Mouse (Mus musculus) CH12.LX (cell line): ENCODE results near the gene Nufip1. TPM values are rescaled to one million over a fixed set of nuclear protein-coding genes. Genes with fewer than 3 reads are reported as not detected.
A peak's percentile ranks its signal among the peaks of the same experiment; 100 is the strongest.

Experiments
- DNase-seq: peaks from one replicate; pipeline ENCODE4 v3.0.0-alpha.2; 2013; ENCODE audit errors: extremely low read depth
- H3K27ac ChIP-seq: 2 replicates; pipeline ENCODE4 v1.5.1; 2012; ENCODE audit warnings: low read depth, mild to moderate bottlenecking, control low read depth, moderate library complexity; ENCODE audit not compliant: insufficient read depth
- H3K27me3 ChIP-seq: replicated peaks from 2 replicates; pipeline ENCODE3; 2012; ENCODE audit warnings: inconsistent platforms
- H3K36me3 ChIP-seq, 2 experiments: replicated peaks in 1 of 2; 2 replicates each; pipeline versions ENCODE3 to v1.6.1; 2012; ENCODE audit warnings: inconsistent platforms in 1 of 2, low read length in 1 of 2, mild to moderate bottlenecking in 1 of 2, mixed read lengths in 1 of 2, moderate library complexity in 1 of 2; ENCODE audit not compliant: control insufficient read depth in 1 of 2, insufficient read depth in 1 of 2
- H3K4me1 ChIP-seq, 2 experiments: 2 replicates each; pipeline ENCODE4 v1.6.1; 2012; ENCODE audit warnings: inconsistent platforms in 1 of 2, moderate library complexity in 1 of 2; ENCODE audit not compliant: insufficient read depth in 2 of 2, control insufficient read depth in 1 of 2
- H3K4me2 ChIP-seq: 2 replicates; pipeline ENCODE4 v1.6.1; 2012; ENCODE audit warnings: low read depth, mild to moderate bottlenecking, control low read depth; ENCODE audit not compliant: poor library complexity, insufficient read depth, severe bottlenecking
- H3K4me3 ChIP-seq, 3 experiments: fragments of 150-350 bp in 1 of 3; sonication (generic) in 1 of 3; replicated peaks in 1 of 3; 2 replicates each; pipeline versions ENCODE3 to v1.5.1; 2011 to 2012; ENCODE audit warnings: low read depth in 2 of 3, low read length in 2 of 3, mild to moderate bottlenecking in 2 of 3, moderate library complexity in 2 of 3, control low read depth in 1 of 3, improper control_type of control experiment in 1 of 3, inconsistent platforms in 1 of 3, mixed read lengths in 1 of 3; ENCODE audit not compliant: poor library complexity in 1 of 3
- H3K79me2 ChIP-seq: replicated peaks from 2 replicates; pipeline ENCODE4 v1.6.1; 2012; ENCODE audit warnings: mild to moderate bottlenecking, moderate library complexity; ENCODE audit not compliant: control insufficient read depth, poor library complexity, insufficient read depth, severe bottlenecking; ENCODE audit errors: extremely low read depth
- H3K9ac ChIP-seq: 2 replicates; pipeline ENCODE4 v1.6.1; 2012; ENCODE audit warnings: low read depth, mild to moderate bottlenecking, control low read depth, moderate library complexity; ENCODE audit not compliant: insufficient read depth
- H3K9me3 ChIP-seq: replicated peaks from 2 replicates; pipeline ENCODE3; 2012; ENCODE audit warnings: low read length, inconsistent platforms, mixed read lengths
- CHD1 ChIP-seq: IDR thresholded peaks from 2 replicates; pipeline ENCODE4 v1.6.1; 2012; ENCODE audit warnings: low read depth, low read length, improper control_type of control experiment, inconsistent platforms
- CHD2 ChIP-seq: IDR thresholded peaks from 2 replicates; pipeline ENCODE4 v1.6.1; 2011; ENCODE audit warnings: low read length, improper control_type of control experiment
- CTCF ChIP-seq, 2 experiments: IDR thresholded peaks in 1 of 2; conservative IDR thresholded peaks in 1 of 2; 2 replicates each; pipeline ENCODE4 v1.5.1; 2011 to 2012; ENCODE audit warnings: low read depth in 2 of 2, low read length in 2 of 2, improper control_type of control experiment in 1 of 2, inconsistent platforms in 1 of 2, mild to moderate bottlenecking in 1 of 2, moderate library complexity in 1 of 2
- ELF1 ChIP-seq: IDR thresholded peaks from 2 replicates; pipeline ENCODE4 v1.6.1; 2014; ENCODE audit warnings: low read depth, mild to moderate bottlenecking, inconsistent platforms, low read length, improper control_type of control experiment
- EP300 ChIP-seq: IDR thresholded peaks from 2 replicates; pipeline ENCODE4 v1.6.1; 2011; ENCODE audit warnings: low read length, improper control_type of control experiment
- ETS1 ChIP-seq: conservative IDR thresholded peaks from 2 replicates; pipeline ENCODE4 v1.6.1; 2012; ENCODE audit warnings: low read depth, mild to moderate bottlenecking, inconsistent platforms, low read length, improper control_type of control experiment, moderate library complexity
- GABPA ChIP-seq: IDR thresholded peaks from 2 replicates; pipeline ENCODE4 v1.6.1; 2012; ENCODE audit warnings: low read depth, low read length, improper control_type of control experiment, inconsistent platforms; ENCODE audit not compliant: insufficient replicate concordance
- HCFC1 ChIP-seq: IDR thresholded peaks from 2 replicates; pipeline ENCODE4 v1.6.1; 2012; ENCODE audit warnings: low read depth, mild to moderate bottlenecking, inconsistent platforms, low read length, improper control_type of control experiment
- IRF4 ChIP-seq: IDR thresholded peaks from 2 replicates; pipeline ENCODE4 v1.6.1; 2014; ENCODE audit warnings: low read depth, mild to moderate bottlenecking, inconsistent platforms, low read length, improper control_type of control experiment
- JUN ChIP-seq: IDR thresholded peaks from 2 replicates; pipeline ENCODE4 v1.6.1; 2011; ENCODE audit warnings: low read depth, mild to moderate bottlenecking, low read length, improper control_type of control experiment, moderate library complexity; ENCODE audit not compliant: insufficient read depth
- JUND ChIP-seq: conservative IDR thresholded peaks from 2 replicates; pipeline ENCODE4 v1.6.1; 2011; ENCODE audit warnings: low read depth, low read length, improper control_type of control experiment
- KAT2A ChIP-seq: IDR thresholded peaks from 2 replicates; pipeline ENCODE4 v1.6.1; 2012; ENCODE audit warnings: low read length, improper control_type of control experiment, inconsistent platforms; ENCODE audit not compliant: insufficient replicate concordance
- MAFK ChIP-seq: IDR thresholded peaks from 2 replicates; pipeline ENCODE4 v1.6.1; 2011; ENCODE audit warnings: low read length, improper control_type of control experiment; ENCODE audit not compliant: insufficient replicate concordance
- MAX ChIP-seq: IDR thresholded peaks from 2 replicates; pipeline ENCODE4 v1.6.1; 2011; ENCODE audit warnings: low read length, improper control_type of control experiment
- MAZ ChIP-seq: IDR thresholded peaks from 2 replicates; pipeline ENCODE4 v1.6.1; 2012; ENCODE audit warnings: low read depth, mild to moderate bottlenecking, inconsistent platforms, low read length, improper control_type of control experiment, moderate library complexity
- MEF2A ChIP-seq: IDR thresholded peaks from 2 replicates; pipeline ENCODE4 v1.6.1; 2014; ENCODE audit warnings: low read depth, mild to moderate bottlenecking, inconsistent platforms, low read length, improper control_type of control experiment, borderline replicate concordance
- MXI1 ChIP-seq: IDR thresholded peaks from 2 replicates; pipeline ENCODE4 v1.6.1; 2011; ENCODE audit warnings: mild to moderate bottlenecking, low read depth, low read length, improper control_type of control experiment
- NELFE ChIP-seq: IDR thresholded peaks from 2 replicates; pipeline ENCODE4 v1.6.1; 2011; ENCODE audit warnings: low read depth, low read length, improper control_type of control experiment
- PAX5 ChIP-seq: IDR thresholded peaks from 2 replicates; pipeline ENCODE4 v1.6.1; 2012; ENCODE audit warnings: low read length, inconsistent platforms, mixed read lengths
- POLR2AphosphoS2 ChIP-seq: IDR thresholded peaks from 2 replicates; pipeline ENCODE4 v1.6.1; 2011; ENCODE audit warnings: low read depth, low read length, improper control_type of control experiment
- RAD21 ChIP-seq: IDR thresholded peaks from 2 replicates; pipeline ENCODE4 v1.6.1; 2011; ENCODE audit warnings: low read depth, mild to moderate bottlenecking, low read length, improper control_type of control experiment, moderate library complexity
- SIN3A ChIP-seq: IDR thresholded peaks from 2 replicates; pipeline ENCODE4 v1.6.1; 2012; ENCODE audit warnings: low read length, improper control_type of control experiment, inconsistent platforms
- TCF12 ChIP-seq: IDR thresholded peaks from 2 replicates; pipeline ENCODE4 v1.6.1; 2014; ENCODE audit warnings: low read depth, mild to moderate bottlenecking, inconsistent platforms, low read length, improper control_type of control experiment
- UBTF ChIP-seq: IDR thresholded peaks from 2 replicates; pipeline ENCODE4 v1.6.1; 2012; ENCODE audit warnings: low read depth, mild to moderate bottlenecking, inconsistent platforms, low read length, improper control_type of control experiment, moderate library complexity
- USF1 ChIP-seq: IDR thresholded peaks from 2 replicates; pipeline ENCODE4 v1.6.1; 2014; ENCODE audit warnings: low read depth, mild to moderate bottlenecking, inconsistent platforms, low read length, improper control_type of control experiment
- USF2 ChIP-seq: conservative IDR thresholded peaks from 2 replicates; pipeline ENCODE4 v1.6.1; 2011; ENCODE audit warnings: low read depth, low read length, improper control_type of control experiment
- ZC3H11A ChIP-seq: IDR thresholded peaks from 2 replicates; pipeline ENCODE4 v1.6.1; 2012; ENCODE audit warnings: low read depth, mild to moderate bottlenecking, inconsistent platforms, low read length, improper control_type of control experiment
- ZMIZ1 ChIP-seq: IDR thresholded peaks from 2 replicates; pipeline ENCODE4 v1.6.1; 2012; ENCODE audit warnings: low read depth, mild to moderate bottlenecking, inconsistent platforms, low read length, improper control_type of control experiment
- ZNF384 ChIP-seq: IDR thresholded peaks from 2 replicates; pipeline ENCODE4 v1.6.1; 2012; ENCODE audit warnings: low read depth, low read length, improper control_type of control experiment, inconsistent platforms
- dilution Hi-C: fragments of 300-500 bp; cut with MboI; formaldehyde crosslinking; loops from 2 replicates; pipeline ENCODE4 v1.14.3; 2020; ENCODE audit warnings: low sequenced_read_pairs; ENCODE audit not compliant: extremely low pct_unique_long_range_greater_than_20kb, extremely low pct_ligation_motif_present
- in situ Hi-C: fragments of 300-500 bp; cut with MboI; formaldehyde crosslinking; loops from 3 replicates; pipeline ENCODE4 v1.14.3; 2019; ENCODE audit warnings: low sequenced_read_pairs, low pct_ligation_motif_present, low pct_unique_long_range_greater_than_20kb, mixed read lengths
- polyA plus RNA-seq: library from polyadenylated mRNA; unstranded; fragments of >175 nt; gene quantifications from 2 replicates; pipeline ENCODE4 v1.2.1, GENCODE M21; 2012; ENCODE audit warnings: low read depth; ENCODE audit not compliant: insufficient read length
- total RNA-seq, 2 experiments: library from RNA; depleted of rRNA; stranded (reverse); fragments of 300-350 nt in 1 of 2; fragments of >200 nt in 1 of 2; gene quantifications; 2 replicates each; pipeline ENCODE4 v1.2.3; 2012 to 2014

The Nufip1 gene
- total and polyA plus RNA-seq, 3 experiments = 14.8 to 32.1 (median 24.6) TPM

GRCm38 (mm10) chr14:76151820-76152161 lies 41.1 kb downstream of the Nufip1 start:
- H3K36me3 ChIP-seq = no peaks in the 10 kb centered on the region
- H3K9ac ChIP-seq = peak overlapping the region; percentile 84
- dilution Hi-C loops (no loop called here), in situ Hi-C loops (loop anchor here (5.0 to 25.0 kb wide), 2 partner anchors 321 to 861 kb away; no protein-coding TSS in a partner anchor)
- H3K27ac ChIP-seq = no peak overlapping the region
- TF ChIP-seq RAD21 = no peak
- no peak for TF ChIP-seq ETS1
- peak; percentile 74; the same call in 1 of the 2 replicates for TF ChIP-seq CHD1
- TF ChIP-seq ZNF384 = peak; percentile 87
- no peak for TF ChIP-seq USF1
- H3K4me2 ChIP-seq = peak overlapping the region; percentile 52
- no peaks in the 10 kb centered on the region for H3K9me3 ChIP-seq
- peak overlapping the region; percentile 79 to 92 (median 91) for H3K4me3 ChIP-seq
- H3K79me2 ChIP-seq = no peaks in the 10 kb centered on the region
- no peaks in the 10 kb centered on the region for H3K27me3 ChIP-seq
- no peak for DNase-seq
- H3K4me1 ChIP-seq = peaks cover 16 to 45% of the 10 kb centered on the region in 2 experiments

- Histone ChIP-seq H3K36me3 (no peaks in the 10 kb centered on the region), H3K4me1 (peaks cover 14 to 39% of the 10 kb centered on the region in 2 experiments), H3K4me2 (peak overlapping the region; percentile 52), H3K9me3 (no peaks in the 10 kb centered on the region), H3K27me3 (no peaks in the 10 kb centered on the region), H3K9ac (peak overlapping the region; percentile 84), H3K4me3 (peak overlapping the region; percentile 79 to 92 (median 91)), H3K27ac (peak overlapping the region; percentile 83), H3K79me2 (no peaks in the 10 kb centered on the region)
- dilution Hi-C loops (no loop called here), in situ Hi-C loops (loop anchor here (5.0 to 25.0 kb wide), 2 partner anchors 320 to 860 kb away; no protein-coding TSS in a partner anchor)
- DNase-seq = peak; percentile 96
- TF ChIP-seq MAX = 0 out of 2 replicates have a peak, but pooled peaks have one; percentile 27
- no peak for TF ChIP-seq CHD2
- no peak for TF ChIP-seq MEF2A
- TF ChIP-seq ELF1 = peak; percentile 98
- TF ChIP-seq PAX5 = no peak
- peak; percentile 84; the same call in 1 of the 2 replicates for TF ChIP-seq KAT2A
- TF ChIP-seq GABPA = no peak
- TF ChIP-seq IRF4 = peak; percentile 32; the same call in 1 of the 2 replicates
- no peak for TF ChIP-seq TCF12
- 0 out of 2 replicates have a peak, but pooled peaks have one; percentile 37 for TF ChIP-seq HCFC1
- peak; percentile 69 for TF ChIP-seq RAD21
- TF ChIP-seq CTCF (conservative IDR thresholded peaks at IDR 0.05 in 1 of 2, IDR thresholded peaks at IDR 0.05 in 1 of 2; ENCODE audit: low read depth in 2 of 2, low read length in 2 of 2) = peak in 1 of 2 experiments; percentile 68; a peak in 2 of 4 replicates
- no peak; the same call in 1 of the 2 replicates for TF ChIP-seq ZNF384
- TF ChIP-seq JUN = no peak
- TF ChIP-seq MXI1 = peak; percentile 62; the same call in 1 of the 2 replicates
- TF ChIP-seq ZC3H11A = no peak
- TF ChIP-seq SIN3A = peak; percentile 66
- 0 out of 2 replicates have a peak, but pooled peaks have one; percentile 39 for TF ChIP-seq MAZ
- TF ChIP-seq CHD1 = no peak
- no peak for TF ChIP-seq UBTF
- TF ChIP-seq USF2 = no peak
- no peak; the same call in 1 of the 2 replicates for TF ChIP-seq ETS1
- TF ChIP-seq EP300 = no peak
- TF ChIP-seq MAFK = peak; percentile 96
- TF ChIP-seq JUND = no peak
- TF ChIP-seq NELFE = peak; percentile 70
- no peak for TF ChIP-seq POLR2AphosphoS2
- TF ChIP-seq ZMIZ1 = no peak
These were observed 41.7 kb downstream of the Nufip1 start for GRCm38 (mm10) chr14:76152162-76153002.
